In genomic region chr5:76525829-76526228, GRCm38 (mm10) we compare ENCODE assay signal across 19 mouse cellular contexts. TPM values are rescaled to one million over a fixed set of nuclear protein-coding genes. Genes with fewer than 3 reads are reported as not detected.
DNase-seq lines count a peak whose midpoint lies in the region; ATAC-seq and TF ChIP-seq lines count a peak whose summit lies in the region.
"Had no signal": no experiment of that assay in that cellular context is flagged by ENCODE, and none has a peak within 500 bp of the region (broad histone marks: within the 10 kb centered on the region; RNA-seq: fewer than 3 reads in every experiment).

No protein-coding gene starts in this region.

- ATAC-seq in intestine, postnatal 0 days = no peak
- no peak for ATAC-seq in intestine, embryonic 16.5 days
- ATAC-seq: intestine, embryonic 15.5 days had no signal

- H3K4me3 ChIP-seq in intestine, postnatal 0 days (ENCODE audit: low read depth, low read length) = no peak overlapping the region
- no peak overlapping the region for H3K4me3 ChIP-seq in intestine, embryonic 16.5 days (ENCODE audit: low read length)
- H3K4me3 ChIP-seq in MEL (ENCODE audit: control insufficient read depth in 1 of 2, insufficient read depth in 1 of 2, low read depth in 2 of 2, low read length in 2 of 2) = peak overlapping the region; percentile 35 to 60
- H3K4me3 ChIP-seq in macrophage (ENCODE audit: inconsistent target) = no peak overlapping the region
- H3K4me3 ChIP-seq: embryonic facial prominence, embryonic 12.5 days; intestine, embryonic 15.5 days; midbrain, embryonic 12.5 days; neural tube, embryonic 13.5 days had no signal

- TF ChIP-seq POLR2A in MEL (IDR thresholded peaks at IDR 0.05; ENCODE audit: control insufficient read depth in 1 of 2, insufficient read depth in 1 of 2, low read depth in 1 of 2, low read length in 2 of 2, poor library complexity in 1 of 2) = no peak

- peak; percentile 61 for TF ChIP-seq CTCF in intestine, postnatal 0 days (IDR thresholded peaks at IDR 0.05; ENCODE audit: low read depth)
- peak in 2 of 3 experiments; percentile 68 to 92; a peak in 4 of 6 replicates for TF ChIP-seq CTCF in MEL (IDR thresholded peaks at IDR 0.05 in 2 of 3, conservative IDR thresholded peaks at IDR 0.05 in 1 of 3; ENCODE audit: control insufficient read depth in 1 of 3, insufficient read depth in 1 of 3, low read depth in 2 of 3, low read length in 3 of 3, poor library complexity in 1 of 3, severe bottlenecking in 1 of 3)

- peak; percentile 92 for TF ChIP-seq RAD21 in MEL (IDR thresholded peaks at IDR 0.05; ENCODE audit: low read depth, low read length)

- WGBS in intestine, postnatal 0 days = 41% methylated on average over 2 of the region's 2 CpGs
- WGBS in intestine, embryonic 16.5 days = 42% methylated on average over 2 of the region's 2 CpGs
- 34% methylated on average over 2 of the region's 2 CpGs for WGBS in macrophage (ENCODE audit: missing documents)

- H3K36me3 ChIP-seq in intestine, postnatal 0 days (ENCODE audit: control insufficient read depth, insufficient read depth) = no peaks in the 10 kb centered on the region
- H3K36me3 ChIP-seq in intestine, embryonic 16.5 days (ENCODE audit: control insufficient read depth, insufficient read depth, low read length) = no peaks in the 10 kb centered on the region
- H3K36me3 ChIP-seq in MEL (ENCODE audit: control insufficient read depth in 1 of 2, insufficient read depth in 2 of 2, low read length in 2 of 2) (peaks cover 0 to 26% of the 10 kb centered on the region in 2 experiments; a peak in 2 of 4 replicates), macrophage (ENCODE audit: inconsistent target) (no peaks in the 10 kb centered on the region)
- H3K36me3 ChIP-seq: embryonic facial prominence, embryonic 12.5 days; intestine, embryonic 15.5 days; midbrain, embryonic 12.5 days; neural tube, embryonic 13.5 days had no signal

- H3K9me3 ChIP-seq in intestine, postnatal 0 days (ENCODE audit: control insufficient read depth) = no peaks in the 10 kb centered on the region
- no peaks in the 10 kb centered on the region for H3K9me3 ChIP-seq in intestine, embryonic 16.5 days (ENCODE audit: control insufficient read depth, low read length)
- no peaks in the 10 kb centered on the region for H3K9me3 ChIP-seq in MEL (replicated peaks; ENCODE audit: insufficient read depth, low read length)
- H3K9me3 ChIP-seq: embryonic facial prominence, embryonic 12.5 days; intestine, embryonic 15.5 days; midbrain, embryonic 12.5 days; neural tube, embryonic 13.5 days had no signal

- no peak overlapping the region for H3K9ac ChIP-seq in intestine, postnatal 0 days (ENCODE audit: low read depth, low read length)
- H3K9ac ChIP-seq in intestine, embryonic 16.5 days (ENCODE audit: low read depth, low read length) = no peak overlapping the region
- H3K9ac ChIP-seq in MEL (ENCODE audit: control insufficient read depth, low read depth, low read length, poor library complexity, severe bottlenecking) = peak overlapping the region; percentile 43
- H3K9ac ChIP-seq: embryonic facial prominence, embryonic 12.5 days; intestine, embryonic 15.5 days; midbrain, embryonic 12.5 days; neural tube, embryonic 13.5 days had no signal

- H3K4me2 ChIP-seq in intestine, postnatal 0 days (replicated peaks; ENCODE audit: low read depth) = no peak overlapping the region
- H3K4me2 ChIP-seq in intestine, embryonic 16.5 days (ENCODE audit: low read depth, low read length) = no peak overlapping the region
- H3K4me2 ChIP-seq: embryonic facial prominence, embryonic 12.5 days; intestine, embryonic 15.5 days; midbrain, embryonic 12.5 days; neural tube, embryonic 13.5 days had no signal

- peak; percentile 47 for DNase-seq in 3T3-L1 (ENCODE audit: low read depth, low spot score)
- peak; percentile 76 for DNase-seq in MEL (ENCODE audit: low read depth, low spot score)
- no peak for DNase-seq in natural killer cell, adult 2 months (ENCODE audit: low spot score in 2 of 2)
- DNase-seq in kidney, postnatal 36 days = no peak
- DNase-seq: adrenal gland, postnatal 25 days; heart, postnatal 4 days; kidney, postnatal 25 days had no signal

- H3K27me3 ChIP-seq in intestine, postnatal 0 days (replicated peaks; ENCODE audit: control insufficient read depth, insufficient read depth, low read length) = no peaks in the 10 kb centered on the region
- H3K27me3 ChIP-seq in intestine, embryonic 16.5 days (replicated peaks; ENCODE audit: control insufficient read depth, insufficient read depth, low read length) = peaks cover 2% of the 10 kb centered on the region; the same call in 1 of the 2 replicates
- no peaks in the 10 kb centered on the region for H3K27me3 ChIP-seq in MEL (ENCODE audit: control insufficient read depth in 1 of 2, insufficient read depth in 2 of 2, low read length in 2 of 2)
- H3K27me3 ChIP-seq: embryonic facial prominence, embryonic 12.5 days; intestine, embryonic 15.5 days; midbrain, embryonic 12.5 days; neural tube, embryonic 13.5 days had no signal

- peaks cover 11% of the 10 kb centered on the region for H3K79me2 ChIP-seq in MEL (ENCODE audit: control insufficient read depth, insufficient read depth, low read length, poor library complexity)
- H3K79me2 ChIP-seq in macrophage (ENCODE audit: inconsistent target) = peaks cover 14% of the 10 kb centered on the region

- TF ChIP-seq EP300 in MEL (IDR thresholded peaks at IDR 0.05; ENCODE audit: low read depth in 1 of 2, low read length in 2 of 2) = no peak

- 0 out of 2 replicates have a peak, but pooled peaks cover 6% of the 10 kb centered on the region for H3K4me1 ChIP-seq in intestine, postnatal 0 days (replicated peaks; ENCODE audit: control insufficient read depth, insufficient read depth, low read length)
- peaks cover 4% of the 10 kb centered on the region; the same call in 1 of the 2 replicates for H3K4me1 ChIP-seq in intestine, embryonic 16.5 days (ENCODE audit: control insufficient read depth, insufficient read depth, low read length)
- peaks cover 8 to 11% of the 10 kb centered on the region in 2 experiments for H3K4me1 ChIP-seq in MEL (ENCODE audit: control insufficient read depth in 1 of 2, insufficient read depth in 2 of 2, low read length in 2 of 2)

- H3K27ac ChIP-seq in intestine, postnatal 0 days (ENCODE audit: low read depth, low read length) = no peak overlapping the region
- H3K27ac ChIP-seq in intestine, embryonic 16.5 days (ENCODE audit: low read length) = no peak overlapping the region
- no peak overlapping the region for H3K27ac ChIP-seq in MEL (ENCODE audit: control insufficient read depth, low read depth, low read length)
- H3K27ac ChIP-seq in macrophage = peak overlapping the region; percentile 90
- H3K27ac ChIP-seq: embryonic facial prominence, embryonic 12.5 days; intestine, embryonic 15.5 days; midbrain, embryonic 12.5 days; neural tube, embryonic 13.5 days had no signal

TF ChIP-seq in MEL, 35 proteins besides CTCF, POLR2A, EP300 and RAD21:
- TF ChIP-seq SIN3A (IDR thresholded peaks at IDR 0.05; ENCODE audit: low read length) = peak; percentile 70; the same call in 1 of the 2 replicates
- no peak for TF ChIP-seq USF2 (IDR thresholded peaks at IDR 0.05; ENCODE audit: borderline replicate concordance in 1 of 2, insufficient read depth in 1 of 2, low read depth in 1 of 2, low read length in 2 of 2)
- TF ChIP-seq USF1 (IDR thresholded peaks at IDR 0.05; ENCODE audit: low read depth, low read length) = 0 out of 2 replicates have a peak, but pooled peaks have one; percentile 6
- no peak for TF ChIP-seq ZKSCAN1 (IDR thresholded peaks at IDR 0.05; ENCODE audit: low read depth, low read length)
- TF ChIP-seq POLR2AphosphoS5 (IDR thresholded peaks at IDR 0.05; ENCODE audit: borderline replicate concordance, low read depth, low read length) = no peak
- 0 out of 2 replicates have a peak, but pooled peaks have one; percentile 25 for TF ChIP-seq MAZ (IDR thresholded peaks at IDR 0.05; ENCODE audit: low read depth, low read length)
- no peak for TF ChIP-seq MYB (IDR thresholded peaks at IDR 0.05; ENCODE audit: low read depth, low read length)
- TF ChIP-seq SMC3 (IDR thresholded peaks at IDR 0.05; ENCODE audit: low read depth, low read length) = peak; percentile 76
- no peak for TF ChIP-seq RCOR1 (IDR thresholded peaks at IDR 0.05; ENCODE audit: low read depth, low read length)
- TF ChIP-seq CHD2 (IDR thresholded peaks at IDR 0.05; ENCODE audit: low read length) = no peak
- TF ChIP-seq GATA1 (IDR thresholded peaks at IDR 0.05; ENCODE audit: low read depth, low read length) = peak; percentile 38; the same call in 1 of the 2 replicates
- TF ChIP-seq HCFC1 (IDR thresholded peaks at IDR 0.05; ENCODE audit: low read depth, low read length) = 0 out of 2 replicates have a peak, but pooled peaks have one; percentile 22
- TF ChIP-seq TBP (IDR thresholded peaks at IDR 0.05; ENCODE audit: low read depth, low read length) = peak; percentile 40; the same call in 1 of the 2 replicates
- TF ChIP-seq ZC3H11A (IDR thresholded peaks at IDR 0.05; ENCODE audit: low read depth, low read length) = peak; percentile 80

RNA-seq across cellular contexts. Expression of gene Exoc1, which starts 3.3 kb away (rescaled TPM):
- 14.1 and 15.2 TPM in 2 replicates for polyA plus RNA-seq in intestine, postnatal 0 days (2015; fragmentation: Nextera tagmentation; extraction: Ambion mirVana)
- 27.8 and 30.0 TPM in 2 replicates for polyA plus RNA-seq in intestine, embryonic 16.5 days (2015; fragmentation: Nextera tagmentation; extraction: Ambion mirVana)
- total RNA-seq in MEL (2012; rRNA removed) = 40.8 and 45.2 TPM in 2 replicates
- polyA plus RNA-seq in MEL (2012; ENCODE audit: insufficient read depth in 1 of 2, insufficient read length in 2 of 2, low read depth in 1 of 2, low replicate concordance in 2 of 2, missing spikeins in 1 of 2) (10 to 100 TPM in 1 of 2 experiments, not detected in 1; 34.2 TPM), macrophage (2018) (46.9 to 69.0 TPM (median 50.8 TPM) in 3 replicates)
- 100 to 1,000 TPM; 114 to 304 (median 221) TPM for total RNA-seq in macrophage (2018; cell fraction: chromatin; rRNA removed)
- 10 to 100 TPM; 29.9 to 60.5 (median 44.8) TPM for total RNA-seq in macrophage (2018; cell fraction: cytosol; rRNA removed)
- 100 to 1,000 TPM in 21 of 26 experiments, 10 to 100 TPM in 5; 66.1 to 199 (median 148) TPM for total RNA-seq in macrophage (2018; cell fraction: nucleus; rRNA removed)

RNA-seq across cellular contexts. Expression of gene Gm7271, which starts 42.0 kb away (rescaled TPM):
- polyA plus RNA-seq in intestine, postnatal 0 days (2015; fragmentation: Nextera tagmentation; extraction: Ambion mirVana) = not detected in 2 replicates
- polyA plus RNA-seq in intestine, embryonic 16.5 days (2015; fragmentation: Nextera tagmentation; extraction: Ambion mirVana) = not detected in 2 replicates
- total RNA-seq in MEL (2012; rRNA removed) = not detected in 2 replicates
- polyA plus RNA-seq in MEL (2012; ENCODE audit: insufficient read depth in 1 of 2, insufficient read length in 2 of 2, low read depth in 1 of 2, low replicate concordance in 2 of 2, missing spikeins in 1 of 2) (not detected), macrophage (2018) (not detected in 3 replicates)
- total RNA-seq in macrophage (2018; cell fraction: chromatin; rRNA removed) = not detected
- total RNA-seq in macrophage (2018; cell fraction: cytosol; rRNA removed) = not detected
- total RNA-seq in macrophage (2018; cell fraction: nucleus; rRNA removed) = not detected
- total RNA-seq: adrenal gland, postnatal 25 days; heart, postnatal 4 days; left cerebral cortex, adult 8-10 months had no signal
- polyA plus RNA-seq: intestine, embryonic 15.5 days; limb, embryonic 14.5 days; lung, embryonic 16.5 days; midbrain, embryonic 12.5 days; spleen, adult 2 months; testis, adult 2 months had no signal

Comparison
In these comparisons a context has a peak if more than half of its experiments do, and no peak if none do; other contexts are left out.
1. H3K4me3 ChIP-seq: peak in MEL (2 of 2); none in intestine, postnatal 0 days (single experiment), intestine, embryonic 16.5 days (single experiment) and macrophage (single experiment).
2. DNase-seq: peak in 3T3-L1 (single experiment) and MEL (single experiment); none in natural killer cell, adult 2 months (0 of 2) and kidney, postnatal 36 days (0 of 2).